Mouse (Mus musculus) CD8-positive naive resting alpha-beta T cell, adult 2 months (primary cell): ENCODE measurements around the gene Gm9936.
A peak's percentile ranks its signal among the peaks of the same experiment; 100 is the strongest.
"Not testable (repeated sequence)": the region's sequence is repeated elsewhere in the genome, so short reads cannot be mapped to it uniquely, and the experiment has no call there.

ENCODE experiments used
- DNase-seq, 2 experiments: peaks; one replicate each; pipeline ENCODE4 v3.0.0; 2022; ENCODE audit warnings: low read depth in 2 of 2, low spot score in 2 of 2

Gm9936 gene

GRCm38 (mm10) chr5:114840481-114840880, 18.0 kb downstream of the Gm9936 start:
- DNase-seq, result not testable (repeated sequence)

GRCm38 (mm10) chr5:114836886-114837285, 21.6 kb downstream of the Gm9936 start:
- DNase-seq, result no peak

- DNase-seq, result no peak
Measured at GRCm38 (mm10) chr5:114829740-114830139, 28.7 kb downstream of the Gm9936 start.

GRCm38 (mm10) chr5:114827427-114827826, 31.1 kb downstream of the Gm9936 start:
- DNase-seq, result no peak

- peak; percentile 74 to 79 for DNase-seq
Measured at GRCm38 (mm10) chr5:114825978-114826691, 32.3 kb downstream of the Gm9936 start.

- peak; percentile 28 to 67 for DNase-seq
Measured at GRCm38 (mm10) chr5:114824197-114824596, 34.3 kb downstream of the Gm9936 start.

GRCm38 (mm10) chr5:114822796-114823688, 35.4 kb downstream of the Gm9936 start, which contains the start of gene 1500011B03Rik:
1500011B03Rik (minus strand) TSS chr5:114823468.
- peak in 1 of 2 experiments; percentile 44 for DNase-seq

- DNase-seq, result no peak
Measured at GRCm38 (mm10) chr5:114818124-114818523, 40.4 kb downstream of the Gm9936 start.

- no peak for DNase-seq
Measured at GRCm38 (mm10) chr5:114816599-114816998, 41.9 kb downstream of the Gm9936 start.

- DNase-seq, result peak; percentile 61 to 75
Measured at GRCm38 (mm10) chr5:114813525-114814181, 44.8 kb downstream of the Gm9936 start.

- DNase-seq, result no peak
Measured at GRCm38 (mm10) chr5:114809826-114810225, 48.7 kb downstream of the Gm9936 start.

- DNase-seq, result no peak
Measured at GRCm38 (mm10) chr5:114809181-114809756, 49.2 kb downstream of the Gm9936 start.

- no peak for DNase-seq
Measured at GRCm38 (mm10) chr5:114808385-114808784, 50.1 kb downstream of the Gm9936 start.

GRCm38 (mm10) chr5:114807893-114808292, 50.6 kb downstream of the Gm9936 start:
- DNase-seq, result no peak

GRCm38 (mm10) chr5:114807468-114807867, 51.0 kb downstream of the Gm9936 start:
- no peak for DNase-seq

GRCm38 (mm10) chr5:114807063-114807462, 51.4 kb downstream of the Gm9936 start:
- no peak for DNase-seq

GRCm38 (mm10) chr5:114806636-114807035, 51.8 kb downstream of the Gm9936 start:
- DNase-seq, result no peak
